ENCODE assay signal across 8 mouse cellular contexts in genomic region chr11:60352559-60353411, GRCm38 (mm10). TPM values are rescaled to one million over a fixed set of nuclear protein-coding genes. Genes with fewer than 3 reads are reported as not detected.
A peak's percentile ranks its signal among the peaks of the same experiment; 100 is the strongest.
DNase-seq lines count a peak whose midpoint lies in the region; ATAC-seq lines count a peak whose summit lies in the region.

Gene Tom1l2 (minus strand): TSS chr11:60352905.
Gene Drc3 (plus strand): TSS chr11:60353329.

- peak; percentile 94 for ATAC-seq in erythroblast, adult 5-6 weeks (replicated peaks; ENCODE audit: low FRiP score, poor library complexity, severe bottlenecking)
- ATAC-seq in kidney, embryonic 15.5 days (replicated peaks; ENCODE audit: low FRiP score) = peak; percentile 100
- ATAC-seq in monocyte, adult 5-6 weeks (replicated peaks; ENCODE audit: insufficient number of reproducible peaks, low FRiP score, low TSS enrichment, poor library complexity, severe bottlenecking) = peak; percentile 98

- peaks cover 22% of the 10 kb centered on the region for H3K4me1 ChIP-seq in heart, embryonic 10.5 days
- H3K4me1 ChIP-seq in kidney, embryonic 15.5 days = peaks cover 18% of the 10 kb centered on the region

- peak; percentile 96 to 98 for DNase-seq in B cell, adult 2 months
- DNase-seq in brain, adult 2 months (ENCODE audit: low read depth, low spot score) = peak; percentile 100
- DNase-seq in heart, embryonic 10.5 days (ENCODE audit: low spot score) = peak; percentile 100
- peak; percentile 99 for DNase-seq in liver
- DNase-seq in spleen, postnatal 4 days (ENCODE audit: low spot score in 2 of 2) = peak; percentile 98

- H3K4me3 ChIP-seq in heart, embryonic 10.5 days = peak within 1 kb of the TSS; percentile 82
- peak within 1 kb of the TSS; percentile 80 for H3K4me3 ChIP-seq in kidney, embryonic 15.5 days (replicated peaks)

- H3K9ac ChIP-seq in kidney, embryonic 15.5 days = peak within 1 kb of the TSS; percentile 78

- no peaks in the 10 kb centered on the region for H3K27me3 ChIP-seq in heart, embryonic 10.5 days (ENCODE audit: insufficient read depth, poor library complexity, severe bottlenecking)
- no peaks in the 10 kb centered on the region for H3K27me3 ChIP-seq in kidney, embryonic 15.5 days

- no peaks in the 10 kb centered on the region for H3K36me3 ChIP-seq in heart, embryonic 10.5 days
- H3K36me3 ChIP-seq in kidney, embryonic 15.5 days = no peaks in the 10 kb centered on the region

- H3K4me2 ChIP-seq in kidney, embryonic 15.5 days = peak within 1 kb of the TSS; percentile 93

- no peaks in the 10 kb centered on the region for H3K9me3 ChIP-seq in heart, embryonic 10.5 days
- no peaks in the 10 kb centered on the region for H3K9me3 ChIP-seq in kidney, embryonic 15.5 days (replicated peaks)

- WGBS in heart, embryonic 10.5 days = under 1% methylated on average over 57 of the region's 57 CpGs
- WGBS in kidney, embryonic 15.5 days = under 1% methylated on average over 57 of the region's 57 CpGs

- peak within 1 kb of the TSS; percentile 88 for H3K27ac ChIP-seq in heart, embryonic 10.5 days
- peak within 1 kb of the TSS; percentile 73 for H3K27ac ChIP-seq in kidney, embryonic 15.5 days

RNA-seq across cellular contexts. Expression of gene Tom1l2, which starts in this region (rescaled TPM):
- 2.7 and 4.8 TPM in 2 replicates for total RNA-seq in erythroblast, adult 5-6 weeks (2015; ENCODE audit: low replicate concordance)
- 2.0 and 9.2 TPM in 2 replicates for total RNA-seq in erythroblast, adult 5-6 weeks (2017; ENCODE audit: low replicate concordance)
- 19.3 and 28.4 TPM in 2 replicates for polyA plus RNA-seq in heart, embryonic 10.5 days (2016; fragmentation: Nextera tagmentation; extraction: Ambion mirVana)
- polyA plus RNA-seq in kidney, embryonic 15.5 days (2015; fragmentation: Nextera tagmentation; extraction: Ambion mirVana) = 27.1 and 33.1 TPM in 2 replicates
- 4.2 to 14.6 TPM (median 9.3 TPM) in 3 replicates for total RNA-seq in monocyte, adult 5-6 weeks (2017)

RNA-seq across cellular contexts. Expression of gene Drc3, which starts in this region (rescaled TPM):
- 1.3 TPM in 1 of 2 replicates, not detected in the other for total RNA-seq in erythroblast, adult 5-6 weeks (2015; ENCODE audit: low replicate concordance)
- total RNA-seq in erythroblast, adult 5-6 weeks (2017; ENCODE audit: low replicate concordance) = not detected in 2 replicates
- 1.0 and 2.0 TPM in 2 replicates for polyA plus RNA-seq in heart, embryonic 10.5 days (2016; fragmentation: Nextera tagmentation; extraction: Ambion mirVana)
- 1.7 and 2.6 TPM in 2 replicates for polyA plus RNA-seq in kidney, embryonic 15.5 days (2015; fragmentation: Nextera tagmentation; extraction: Ambion mirVana)
- total RNA-seq in monocyte, adult 5-6 weeks (2017) = 0.39 TPM in 1 of 3 replicates, not detected in the others

Comparison
In these comparisons a context has a peak if more than half of its experiments do, and no peak if none do; other contexts are left out.
1. Peak in every context shown above with its lines: DNase-seq, ATAC-seq, H3K4me3 ChIP-seq and H3K27ac ChIP-seq.